Mouse (Mus musculus) adrenal gland (tissue): ENCODE data around the gene Cpeb2.

Source experiments
- intact Hi-C: fragments of 180-260 bp; cut with DNase I; formaldehyde crosslinking; loops from one replicate; pipeline ENCODE4 v1.15.1; 2025

Gene Cpeb2

GRCm38 (mm10) chr5:43305449-43305848 is 72.5 kb downstream of the Cpeb2 start:
- intact Hi-C loops: no loop called here

GRCm38 (mm10) chr5:43309961-43310360 is 77.0 kb downstream of the Cpeb2 start:
- intact Hi-C loops: no loop called here

- intact Hi-C loops: no loop called here
Measured at GRCm38 (mm10) chr5:43324311-43324862, 91.4 kb downstream of the Cpeb2 start.

DNA sequence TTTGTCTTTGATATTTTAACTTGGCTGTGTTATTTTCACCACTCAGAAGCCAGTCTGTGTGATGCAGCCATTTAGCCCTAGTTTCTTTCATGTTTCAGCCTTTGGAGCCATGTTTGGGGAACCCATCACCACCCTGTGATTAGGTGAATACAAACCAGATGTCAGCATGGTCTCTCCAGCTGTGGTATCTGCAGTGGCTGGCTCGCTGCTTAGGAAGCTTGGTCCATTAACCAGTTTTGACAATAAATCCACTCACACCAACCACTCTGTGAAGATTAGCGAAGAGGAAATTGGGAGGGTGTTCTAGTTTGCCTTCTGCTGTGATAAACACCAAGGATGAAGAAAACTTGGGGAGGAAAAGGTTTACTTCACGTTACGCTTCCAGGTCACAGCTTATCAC is 92.6 kb downstream of the Cpeb2 start:
- intact Hi-C loops: no loop called here

- intact Hi-C loops: no loop called here
Measured at GRCm38 (mm10) chr5:43328579-43328978, 95.6 kb downstream of the Cpeb2 start.

DNA sequence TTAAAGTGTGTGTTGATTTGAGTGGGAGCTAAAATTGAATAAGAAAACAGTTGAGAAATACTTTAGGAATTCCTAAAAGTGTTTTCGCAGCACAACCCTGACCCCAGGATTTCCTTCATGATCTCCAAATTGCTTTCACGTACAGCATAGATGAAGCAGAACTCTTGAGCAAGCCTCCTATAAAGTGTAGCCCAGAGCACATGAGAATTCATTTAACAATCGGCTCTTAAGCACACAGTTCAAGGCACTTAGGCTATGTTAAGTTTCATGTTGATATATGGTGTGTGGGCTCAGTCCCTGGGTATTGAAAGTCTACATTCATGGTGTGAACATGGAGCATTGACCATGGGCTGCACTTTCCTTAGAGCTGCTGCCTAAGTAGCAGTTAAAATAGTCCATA is 97.3 kb downstream of the Cpeb2 start:
- intact Hi-C loops: no loop called here

DNA sequence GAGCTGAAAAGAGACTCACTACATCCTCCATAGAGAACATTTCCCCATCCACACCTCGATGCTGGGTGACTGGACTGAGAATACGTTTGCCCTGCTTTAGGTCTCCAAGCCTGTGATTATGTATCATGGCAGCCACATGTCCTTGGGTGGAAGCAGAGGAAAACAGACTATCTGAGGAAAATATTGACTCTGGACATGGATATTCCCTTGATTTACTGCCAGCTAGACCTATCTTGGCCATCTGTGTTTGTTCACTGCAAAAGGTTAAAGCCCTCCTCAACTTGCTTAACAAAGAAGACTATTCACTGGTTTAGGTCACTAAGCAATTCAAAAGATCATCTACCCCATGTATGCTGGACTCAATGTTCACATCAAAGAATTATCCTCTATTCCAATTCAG is 101.5 kb downstream of the Cpeb2 start:
- intact Hi-C loops: no loop called here

GRCm38 (mm10) chr5:43337212-43337611 is 104.2 kb downstream of the Cpeb2 start:
- intact Hi-C loops: no loop called here

- intact Hi-C loops: no loop called here
Measured at GRCm38 (mm10) chr5:43338771-43339475, 106.0 kb downstream of the Cpeb2 start.
